Mouse (Mus musculus) CH12.LX (cell line): Measurements from ENCODE around the gene Ndufa6. TPM values are rescaled to one million over a fixed set of nuclear protein-coding genes. Genes with fewer than 3 reads are reported as not detected.
A peak's percentile ranks its signal among the peaks of the same experiment; 100 is the strongest.

Experiments used
- DNase-seq: peaks from one replicate; pipeline ENCODE4 v3.0.0-alpha.2; 2013; ENCODE audit errors: extremely low read depth
- H3K27ac ChIP-seq: 2 replicates; pipeline ENCODE4 v1.5.1; 2012; ENCODE audit warnings: low read depth, mild to moderate bottlenecking, control low read depth, moderate library complexity; ENCODE audit not compliant: insufficient read depth
- H3K27me3 ChIP-seq: replicated peaks from 2 replicates; pipeline ENCODE3; 2012; ENCODE audit warnings: inconsistent platforms
- H3K36me3 ChIP-seq, 2 experiments: replicated peaks in 1 of 2; 2 replicates each; pipeline versions ENCODE3 to v1.6.1; 2012; ENCODE audit warnings: inconsistent platforms in 1 of 2, low read length in 1 of 2, mild to moderate bottlenecking in 1 of 2, mixed read lengths in 1 of 2, moderate library complexity in 1 of 2; ENCODE audit not compliant: control insufficient read depth in 1 of 2, insufficient read depth in 1 of 2
- H3K4me1 ChIP-seq, 2 experiments: 2 replicates each; pipeline ENCODE4 v1.6.1; 2012; ENCODE audit warnings: inconsistent platforms in 1 of 2, moderate library complexity in 1 of 2; ENCODE audit not compliant: insufficient read depth in 2 of 2, control insufficient read depth in 1 of 2
- H3K4me2 ChIP-seq: 2 replicates; pipeline ENCODE4 v1.6.1; 2012; ENCODE audit warnings: low read depth, mild to moderate bottlenecking, control low read depth; ENCODE audit not compliant: poor library complexity, insufficient read depth, severe bottlenecking
- H3K4me3 ChIP-seq, 3 experiments: fragments of 150-350 bp in 1 of 3; sonication (generic) in 1 of 3; replicated peaks in 1 of 3; 2 replicates each; pipeline versions ENCODE3 to v1.5.1; 2011 to 2012; ENCODE audit warnings: low read depth in 2 of 3, low read length in 2 of 3, mild to moderate bottlenecking in 2 of 3, moderate library complexity in 2 of 3, control low read depth in 1 of 3, improper control_type of control experiment in 1 of 3, inconsistent platforms in 1 of 3, mixed read lengths in 1 of 3; ENCODE audit not compliant: poor library complexity in 1 of 3
- H3K79me2 ChIP-seq: replicated peaks from 2 replicates; pipeline ENCODE4 v1.6.1; 2012; ENCODE audit warnings: mild to moderate bottlenecking, moderate library complexity; ENCODE audit not compliant: control insufficient read depth, poor library complexity, insufficient read depth, severe bottlenecking; ENCODE audit errors: extremely low read depth
- H3K9ac ChIP-seq: 2 replicates; pipeline ENCODE4 v1.6.1; 2012; ENCODE audit warnings: low read depth, mild to moderate bottlenecking, control low read depth, moderate library complexity; ENCODE audit not compliant: insufficient read depth
- H3K9me3 ChIP-seq: replicated peaks from 2 replicates; pipeline ENCODE3; 2012; ENCODE audit warnings: low read length, inconsistent platforms, mixed read lengths
- BHLHE40 ChIP-seq: IDR thresholded peaks from 2 replicates; pipeline ENCODE4 v1.6.1; 2011; ENCODE audit warnings: mild to moderate bottlenecking, low read depth, low read length, improper control_type of control experiment
- CHD1 ChIP-seq: IDR thresholded peaks from 2 replicates; pipeline ENCODE4 v1.6.1; 2012; ENCODE audit warnings: low read depth, low read length, improper control_type of control experiment, inconsistent platforms
- CHD2 ChIP-seq: IDR thresholded peaks from 2 replicates; pipeline ENCODE4 v1.6.1; 2011; ENCODE audit warnings: low read length, improper control_type of control experiment
- CTCF ChIP-seq, 2 experiments: IDR thresholded peaks in 1 of 2; conservative IDR thresholded peaks in 1 of 2; 2 replicates each; pipeline ENCODE4 v1.5.1; 2011 to 2012; ENCODE audit warnings: low read depth in 2 of 2, low read length in 2 of 2, improper control_type of control experiment in 1 of 2, inconsistent platforms in 1 of 2, mild to moderate bottlenecking in 1 of 2, moderate library complexity in 1 of 2
- E2F4 ChIP-seq: IDR thresholded peaks from 2 replicates; pipeline ENCODE4 v1.6.1; 2011; ENCODE audit warnings: low read depth, low read length, improper control_type of control experiment; ENCODE audit not compliant: insufficient replicate concordance
- ELF1 ChIP-seq: IDR thresholded peaks from 2 replicates; pipeline ENCODE4 v1.6.1; 2014; ENCODE audit warnings: low read depth, mild to moderate bottlenecking, inconsistent platforms, low read length, improper control_type of control experiment
- EP300 ChIP-seq: IDR thresholded peaks from 2 replicates; pipeline ENCODE4 v1.6.1; 2011; ENCODE audit warnings: low read length, improper control_type of control experiment
- ETS1 ChIP-seq: conservative IDR thresholded peaks from 2 replicates; pipeline ENCODE4 v1.6.1; 2012; ENCODE audit warnings: low read depth, mild to moderate bottlenecking, inconsistent platforms, low read length, improper control_type of control experiment, moderate library complexity
- GABPA ChIP-seq: IDR thresholded peaks from 2 replicates; pipeline ENCODE4 v1.6.1; 2012; ENCODE audit warnings: low read depth, low read length, improper control_type of control experiment, inconsistent platforms; ENCODE audit not compliant: insufficient replicate concordance
- HCFC1 ChIP-seq: IDR thresholded peaks from 2 replicates; pipeline ENCODE4 v1.6.1; 2012; ENCODE audit warnings: low read depth, mild to moderate bottlenecking, inconsistent platforms, low read length, improper control_type of control experiment
- IRF4 ChIP-seq: IDR thresholded peaks from 2 replicates; pipeline ENCODE4 v1.6.1; 2014; ENCODE audit warnings: low read depth, mild to moderate bottlenecking, inconsistent platforms, low read length, improper control_type of control experiment
- JUN ChIP-seq: IDR thresholded peaks from 2 replicates; pipeline ENCODE4 v1.6.1; 2011; ENCODE audit warnings: low read depth, mild to moderate bottlenecking, low read length, improper control_type of control experiment, moderate library complexity; ENCODE audit not compliant: insufficient read depth
- JUND ChIP-seq: conservative IDR thresholded peaks from 2 replicates; pipeline ENCODE4 v1.6.1; 2011; ENCODE audit warnings: low read depth, low read length, improper control_type of control experiment
- MAFK ChIP-seq: IDR thresholded peaks from 2 replicates; pipeline ENCODE4 v1.6.1; 2011; ENCODE audit warnings: low read length, improper control_type of control experiment; ENCODE audit not compliant: insufficient replicate concordance
- NELFE ChIP-seq: IDR thresholded peaks from 2 replicates; pipeline ENCODE4 v1.6.1; 2011; ENCODE audit warnings: low read depth, low read length, improper control_type of control experiment
- PAX5 ChIP-seq: IDR thresholded peaks from 2 replicates; pipeline ENCODE4 v1.6.1; 2012; ENCODE audit warnings: low read length, inconsistent platforms, mixed read lengths
- POLR2A ChIP-seq: IDR thresholded peaks from 2 replicates; pipeline ENCODE4 v1.6.1; 2011; ENCODE audit warnings: low read depth, mild to moderate bottlenecking, improper control_type of control experiment, low read length
- RAD21 ChIP-seq: IDR thresholded peaks from 2 replicates; pipeline ENCODE4 v1.6.1; 2011; ENCODE audit warnings: low read depth, mild to moderate bottlenecking, low read length, improper control_type of control experiment, moderate library complexity
- RCOR1 ChIP-seq: conservative IDR thresholded peaks from 2 replicates; pipeline ENCODE4 v1.6.1; 2012; ENCODE audit warnings: low read depth, mild to moderate bottlenecking, inconsistent platforms, low read length, improper control_type of control experiment
- SIN3A ChIP-seq: IDR thresholded peaks from 2 replicates; pipeline ENCODE4 v1.6.1; 2012; ENCODE audit warnings: low read length, improper control_type of control experiment, inconsistent platforms
- SMC3 ChIP-seq: IDR thresholded peaks from 2 replicates; pipeline ENCODE4 v1.6.1; 2011; ENCODE audit warnings: low read depth, low read length, improper control_type of control experiment
- TBP ChIP-seq: conservative IDR thresholded peaks from 2 replicates; pipeline ENCODE4 v1.6.1; 2011; ENCODE audit warnings: low read depth, low read length, improper control_type of control experiment
- TCF12 ChIP-seq: IDR thresholded peaks from 2 replicates; pipeline ENCODE4 v1.6.1; 2014; ENCODE audit warnings: low read depth, mild to moderate bottlenecking, inconsistent platforms, low read length, improper control_type of control experiment
- UBTF ChIP-seq: IDR thresholded peaks from 2 replicates; pipeline ENCODE4 v1.6.1; 2012; ENCODE audit warnings: low read depth, mild to moderate bottlenecking, inconsistent platforms, low read length, improper control_type of control experiment, moderate library complexity
- USF1 ChIP-seq: IDR thresholded peaks from 2 replicates; pipeline ENCODE4 v1.6.1; 2014; ENCODE audit warnings: low read depth, mild to moderate bottlenecking, inconsistent platforms, low read length, improper control_type of control experiment
- USF2 ChIP-seq: conservative IDR thresholded peaks from 2 replicates; pipeline ENCODE4 v1.6.1; 2011; ENCODE audit warnings: low read depth, low read length, improper control_type of control experiment
- ZC3H11A ChIP-seq: IDR thresholded peaks from 2 replicates; pipeline ENCODE4 v1.6.1; 2012; ENCODE audit warnings: low read depth, mild to moderate bottlenecking, inconsistent platforms, low read length, improper control_type of control experiment
- ZKSCAN1 ChIP-seq: IDR thresholded peaks from 2 replicates; pipeline ENCODE4 v1.6.1; 2012; ENCODE audit warnings: low read depth, inconsistent platforms, low read length, improper control_type of control experiment, borderline replicate concordance
- ZNF384 ChIP-seq: IDR thresholded peaks from 2 replicates; pipeline ENCODE4 v1.6.1; 2012; ENCODE audit warnings: low read depth, low read length, improper control_type of control experiment, inconsistent platforms
- dilution Hi-C: fragments of 300-500 bp; cut with MboI; formaldehyde crosslinking; loops from 2 replicates; pipeline ENCODE4 v1.14.3; 2020; ENCODE audit warnings: low sequenced_read_pairs; ENCODE audit not compliant: extremely low pct_unique_long_range_greater_than_20kb, extremely low pct_ligation_motif_present
- in situ Hi-C: fragments of 300-500 bp; cut with MboI; formaldehyde crosslinking; loops from 3 replicates; pipeline ENCODE4 v1.14.3; 2019; ENCODE audit warnings: low sequenced_read_pairs, low pct_ligation_motif_present, low pct_unique_long_range_greater_than_20kb, mixed read lengths
- polyA plus RNA-seq: library from polyadenylated mRNA; unstranded; fragments of >175 nt; gene quantifications from 2 replicates; pipeline ENCODE4 v1.2.1, GENCODE M21; 2012; ENCODE audit warnings: low read depth; ENCODE audit not compliant: insufficient read length
- total RNA-seq, 2 experiments: library from RNA; depleted of rRNA; stranded (reverse); fragments of 300-350 nt in 1 of 2; fragments of >200 nt in 1 of 2; gene quantifications; 2 replicates each; pipeline ENCODE4 v1.2.3; 2012 to 2014

The Ndufa6 gene
- total and polyA plus RNA-seq, 3 experiments, result 87.3 to 279 (median 222) TPM

- 0 out of 2 replicates have a peak, but pooled peaks have one; percentile 11 for TF ChIP-seq CHD2
- TF ChIP-seq NELFE, result no peak
- TF ChIP-seq SIN3A, result peak; percentile 13; the same call in 1 of the 2 replicates
- no peak for TF ChIP-seq JUN
- TF ChIP-seq ELF1, result peak; percentile 43
- TF ChIP-seq HCFC1, result no peak
- dilution Hi-C loops, result no loop called here
- Histone ChIP-seq H3K4me2 (peak overlapping the region; percentile 96), H3K4me1 (peaks cover 14 to 29% of the 10 kb centered on the region in 2 experiments), H3K27me3 (peaks cover 13% of the 10 kb centered on the region), H3K79me2 (peaks cover 19% of the 10 kb centered on the region), H3K36me3 (peaks cover 29 to 38% of the 10 kb centered on the region in 2 experiments), H3K9ac (peak overlapping the region; percentile 85), H3K4me3 (peak overlapping the region; percentile 58 to 81 (median 71)), H3K27ac (no peak overlapping the region; the same call in 1 of the 2 replicates), H3K9me3 (no peaks in the 10 kb centered on the region)
- no peak for DNase-seq
- in situ Hi-C loops, result no loop called here
Observed at GRCm38 (mm10) chr15:82346580-82347302, 7.4 kb downstream of the Ndufa6 start.

GRCm38 (mm10) chr15:82345820-82346470 is 8.2 kb downstream of the Ndufa6 start:
- peak; percentile 99 for DNase-seq
- in situ Hi-C loops (no loop called here), dilution Hi-C loops (no loop called here)
- Histone ChIP-seq H3K36me3 (peaks cover 29 to 33% of the 10 kb centered on the region in 2 experiments), H3K27ac (peak overlapping the region; percentile 81), H3K4me3 (peak overlapping the region; percentile 58 to 81 (median 71)), H3K4me1 (peaks cover 14 to 26% of the 10 kb centered on the region in 2 experiments), H3K79me2 (peaks cover 19% of the 10 kb centered on the region), H3K9ac (peak overlapping the region; percentile 85), H3K27me3 (peaks cover 14% of the 10 kb centered on the region), H3K4me2 (peak overlapping the region; percentile 96), H3K9me3 (no peaks in the 10 kb centered on the region)
- no peak for TF ChIP-seq SMC3
- TF ChIP-seq ZC3H11A, result no peak
- TF ChIP-seq POLR2A, result peak; percentile 75; the same call in 1 of the 2 replicates
- no peak for TF ChIP-seq JUND
- peak; percentile 67 for TF ChIP-seq ELF1
- TF ChIP-seq IRF4, result peak; percentile 64; the same call in 1 of the 2 replicates
- TF ChIP-seq GABPA, result no peak
- TF ChIP-seq RCOR1, result no peak
- TF ChIP-seq EP300, result no peak
- TF ChIP-seq MAFK, result no peak
- TF ChIP-seq CHD1, result no peak
- TF ChIP-seq USF1, result peak; percentile 68
- no peak for TF ChIP-seq ETS1
- peak; percentile 84 for TF ChIP-seq NELFE
- TF ChIP-seq UBTF, result no peak
- no peak for TF ChIP-seq USF2
- TF ChIP-seq BHLHE40, result 0 out of 2 replicates have a peak, but pooled peaks have one; percentile 41
- TF ChIP-seq RAD21, result no peak
- TF ChIP-seq SIN3A, result peak; percentile 95; the same call in 1 of the 2 replicates
- no peak for TF ChIP-seq CTCF (conservative IDR thresholded peaks at IDR 0.05 in 1 of 2, IDR thresholded peaks at IDR 0.05 in 1 of 2; ENCODE audit: low read depth in 2 of 2, low read length in 2 of 2)
- TF ChIP-seq TBP, result peak; percentile 72; the same call in 1 of the 2 replicates
- TF ChIP-seq ZKSCAN1, result no peak
- peak; percentile 95 for TF ChIP-seq TCF12
- no peak for TF ChIP-seq ZNF384
- TF ChIP-seq E2F4, result no peak
- peak; percentile 99 for TF ChIP-seq CHD2
- no peak for TF ChIP-seq PAX5
- TF ChIP-seq HCFC1, result peak; percentile 74
